Mouse (Mus musculus) cerebellum, postnatal 36 days (tissue): ENCODE measurements at regions not wholly inside any gene's neighbourhood (a gene's known extent, or its start where the extent isn't known, plus 50 kb on each side); places are given as distances from the start of the nearest gene placed in this dataset.

ENCODE experiments used
- DNase-seq, 2 experiments: peaks; one replicate each; pipeline ENCODE4 v3.0.0; 2021 to 2022; ENCODE audit warnings: mixed read lengths in 2 of 2

GRCm38 (mm10) chr2:114260397-114261071 lies 59.3 kb upstream of the Zfp770 start:
- DNase-seq, result peak; percentile 4 to 31

GRCm38 (mm10) chr2:114259539-114259938 lies 58.3 kb upstream of the Zfp770 start:
- no peak for DNase-seq
